Mouse (Mus musculus) brain, embryonic 14.5 days (tissue): ENCODE data around the gene Bsn.

Source experiments
- CTCF ChIP-seq: fragments of 200-500 bp; IDR thresholded peaks from 2 replicates; pipeline ENCODE4 v1.5.1; 2012; ENCODE audit warnings: inconsistent platforms, mild to moderate bottlenecking, moderate library complexity, borderline replicate concordance; ENCODE audit not compliant: insufficient read depth, insufficient read length; ENCODE audit errors: extremely low read depth
- POLR2A ChIP-seq: fragments of 200-500 bp; IDR thresholded peaks from 2 replicates; pipeline ENCODE4 v1.6.1; 2012; ENCODE audit warnings: mild to moderate bottlenecking, inconsistent platforms, borderline replicate concordance; ENCODE audit not compliant: poor library complexity, insufficient read depth, insufficient read length, severe bottlenecking; ENCODE audit errors: extremely low read depth

GRCm38 (mm10) chr9:108188511-108188910 is 1.7 kb downstream of the Bsn start:
- TF ChIP-seq CTCF (no peak), POLR2A (no peak)
